Comparison of ENCODE assay signal across 26 mouse cellular contexts in genomic region chr5:96189761-96190160, GRCm38 (mm10).
"Had no signal": no experiment of that assay in that cellular context is flagged by ENCODE, and none has a peak within 500 bp of the region (broad histone marks: within the 10 kb centered on the region; RNA-seq: fewer than 3 reads in every experiment).

No protein-coding gene starts in this region.

- H3K27me3 ChIP-seq: embryonic facial prominence, embryonic 12.5 days; embryonic facial prominence, embryonic 13.5 days; embryonic facial prominence, embryonic 15.5 days; forebrain, embryonic 12.5 days; forebrain, embryonic 13.5 days; forebrain, embryonic 15.5 days had no signal

- ATAC-seq: forebrain, embryonic 13.5 days; forebrain, embryonic 14.5 days; forebrain, embryonic 15.5 days; forebrain, embryonic 16.5 days; forebrain, postnatal 0 days had no signal

- H3K4me1 ChIP-seq: embryonic facial prominence, embryonic 10.5 days; embryonic facial prominence, embryonic 12.5 days; embryonic facial prominence, embryonic 13.5 days; embryonic facial prominence, embryonic 15.5 days; forebrain, embryonic 10.5 days; forebrain, embryonic 12.5 days; forebrain, embryonic 13.5 days; forebrain, embryonic 15.5 days had no signal

- H3K9me3 ChIP-seq: embryonic facial prominence, embryonic 10.5 days; embryonic facial prominence, embryonic 12.5 days; embryonic facial prominence, embryonic 13.5 days; embryonic facial prominence, embryonic 15.5 days; forebrain, embryonic 10.5 days; forebrain, embryonic 12.5 days; forebrain, embryonic 13.5 days; forebrain, embryonic 15.5 days had no signal

- H3K36me3 ChIP-seq: embryonic facial prominence, embryonic 10.5 days; embryonic facial prominence, embryonic 12.5 days; embryonic facial prominence, embryonic 13.5 days; embryonic facial prominence, embryonic 15.5 days; forebrain, embryonic 10.5 days; forebrain, embryonic 12.5 days; forebrain, embryonic 15.5 days had no signal

- H3K9ac ChIP-seq: embryonic facial prominence, embryonic 12.5 days; embryonic facial prominence, embryonic 13.5 days; embryonic facial prominence, embryonic 15.5 days; forebrain, embryonic 12.5 days; forebrain, embryonic 13.5 days; forebrain, embryonic 15.5 days; forebrain, postnatal 0 days had no signal

- H3K4me3 ChIP-seq: embryonic facial prominence, embryonic 10.5 days; embryonic facial prominence, embryonic 12.5 days; embryonic facial prominence, embryonic 13.5 days; embryonic facial prominence, embryonic 15.5 days; erythroblast, embryonic 14.5 days; forebrain, embryonic 10.5 days; forebrain, embryonic 12.5 days; forebrain, embryonic 13.5 days; forebrain, embryonic 15.5 days; gastrocnemius, adult 2 months; heart, adult 2 months had no signal

- DNase-seq: cerebellum, adult 9-10 months; cerebellum, adult 9-11 months; cerebellum, postnatal 10 days; cerebellum, postnatal 14 days; cerebellum, postnatal 25 days; cerebellum, postnatal 36 days; embryo, embryonic 11 days; forebrain, postnatal 0 days; gastrocnemius, adult 2 months; gastrocnemius, postnatal 10 days; gastrocnemius, postnatal 14 days; gastrocnemius, postnatal 25 days; gastrocnemius, postnatal 36 days; heart, adult 18-20 months; heart, adult 2 months had no signal

- H3K27ac ChIP-seq: embryonic facial prominence, embryonic 10.5 days; embryonic facial prominence, embryonic 12.5 days; embryonic facial prominence, embryonic 13.5 days; embryonic facial prominence, embryonic 15.5 days; forebrain, embryonic 10.5 days; forebrain, embryonic 12.5 days; forebrain, embryonic 13.5 days; forebrain, embryonic 15.5 days; gastrocnemius, adult 2 months; heart, adult 2 months had no signal

- H3K4me2 ChIP-seq: embryonic facial prominence, embryonic 12.5 days; embryonic facial prominence, embryonic 13.5 days; embryonic facial prominence, embryonic 15.5 days; forebrain, embryonic 12.5 days; forebrain, embryonic 13.5 days; forebrain, embryonic 15.5 days had no signal
